Mouse (Mus musculus) midbrain, embryonic 10.5 days (tissue): ENCODE results near the gene Rbms3. TPM values are rescaled to one million over a fixed set of nuclear protein-coding genes. Genes with fewer than 3 reads are reported as not detected.

ENCODE experiments used
- DNase-seq: peaks from one replicate; pipeline ENCODE4 v3.0.0-alpha.2; 2017; ENCODE audit warnings: low spot score
- H3K27ac ChIP-seq: fragments of 300-500 bp; sonication (generic); replicated peaks from 2 replicates; pipeline ENCODE4 v1.5.1; 2016; ENCODE audit warnings: mild to moderate bottlenecking
- H3K27me3 ChIP-seq: fragments of 300-500 bp; sonication (generic); 2 replicates; pipeline ENCODE4 v1.6.1; 2016; ENCODE audit warnings: low read depth, mild to moderate bottlenecking; ENCODE audit not compliant: poor library complexity, severe bottlenecking
- H3K36me3 ChIP-seq: fragments of 300-500 bp; sonication (generic); 2 replicates; pipeline ENCODE4 v1.6.1; 2016; ENCODE audit warnings: mild to moderate bottlenecking, moderate library complexity
- H3K4me1 ChIP-seq: fragments of 300-500 bp; sonication (generic); 2 replicates; pipeline ENCODE4 v1.6.1; 2016
- H3K4me3 ChIP-seq: fragments of 300-500 bp; sonication (generic); 2 replicates; pipeline ENCODE4 v1.5.1; 2016; ENCODE audit warnings: mild to moderate bottlenecking, moderate library complexity
- H3K9me3 ChIP-seq: fragments of 300-500 bp; sonication (generic); replicated peaks from 2 replicates; pipeline ENCODE4 v1.6.1; 2016; ENCODE audit warnings: mild to moderate bottlenecking
- WGBS: fragments of 180-500 bp; shearing (Covaris S2); methylation state at CpG from one replicate; pipeline ENCODE4 v1.1.7; 2016; 5-methylcytosine and 5-hydroxymethylcytosine counted together
- polyA plus RNA-seq: library from polyadenylated mRNA; unstranded; fragments of >200 nt; fragmentation: Nextera tagmentation; extraction: Ambion mirVana; gene quantifications from 2 replicates; pipeline ENCODE4 v1.2.1, GENCODE M21; 2016

Gene Rbms3
- polyA plus RNA-seq, 1 experiment from 2014 or later: 11.4 TPM

DNA sequence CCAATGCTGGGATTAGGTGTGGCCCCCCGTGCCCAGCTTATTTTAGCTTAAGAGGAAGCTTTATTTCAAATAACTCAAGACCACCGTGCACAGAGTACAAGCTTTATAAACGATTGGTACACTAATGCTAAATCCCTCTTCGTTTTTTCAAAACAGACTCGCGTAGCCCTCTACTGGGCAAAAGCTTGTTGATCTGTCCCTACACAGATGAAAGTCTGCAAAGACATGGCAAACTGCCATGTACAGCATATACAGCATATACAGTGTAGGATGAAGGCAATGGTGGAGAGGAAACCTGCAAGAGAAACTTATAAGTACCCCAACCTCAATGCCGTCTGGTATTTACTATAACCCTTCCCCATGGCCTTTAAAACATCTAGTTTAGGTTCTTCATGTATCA is 46.1 kb downstream of the Rbms3 start:
- peaks cover 6% of the 10 kb centered on the region; the same call in 1 of the 2 replicates for H3K9me3 ChIP-seq
- no peaks in the 10 kb centered on the region for H3K27me3 ChIP-seq
- no peaks in the 10 kb centered on the region for H3K4me1 ChIP-seq
- H3K36me3 ChIP-seq: no peaks in the 10 kb centered on the region
- no peak overlapping the region for H3K4me3 ChIP-seq
- 84% methylated on average over 7 of the region's 7 CpGs for WGBS
- DNase-seq: no peak
- H3K27ac ChIP-seq: no peak overlapping the region

DNA sequence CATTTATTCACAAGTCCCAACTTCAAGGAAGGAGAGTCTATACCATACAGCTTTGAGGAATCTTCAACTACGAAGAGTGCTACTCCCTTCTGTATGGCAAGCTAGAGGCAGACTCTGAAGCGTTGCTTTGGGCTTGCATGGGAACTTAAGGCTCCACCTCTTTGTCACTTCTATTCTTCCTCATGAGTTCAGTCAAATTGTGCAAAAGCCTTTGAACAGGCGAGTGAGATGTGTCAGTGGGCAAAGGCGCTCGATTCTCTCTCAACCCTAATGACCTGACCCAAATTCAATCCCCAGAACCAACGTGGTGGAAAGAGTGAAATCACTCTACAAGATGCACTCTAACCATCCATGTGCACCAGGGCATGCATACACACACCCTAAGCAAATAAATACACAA is 47.1 kb downstream of the Rbms3 start:
- no peak overlapping the region for H3K4me3 ChIP-seq
- 69% methylated on average over 6 of the region's 6 CpGs for WGBS
- peaks cover 6% of the 10 kb centered on the region; the same call in 1 of the 2 replicates for H3K9me3 ChIP-seq

DNA sequence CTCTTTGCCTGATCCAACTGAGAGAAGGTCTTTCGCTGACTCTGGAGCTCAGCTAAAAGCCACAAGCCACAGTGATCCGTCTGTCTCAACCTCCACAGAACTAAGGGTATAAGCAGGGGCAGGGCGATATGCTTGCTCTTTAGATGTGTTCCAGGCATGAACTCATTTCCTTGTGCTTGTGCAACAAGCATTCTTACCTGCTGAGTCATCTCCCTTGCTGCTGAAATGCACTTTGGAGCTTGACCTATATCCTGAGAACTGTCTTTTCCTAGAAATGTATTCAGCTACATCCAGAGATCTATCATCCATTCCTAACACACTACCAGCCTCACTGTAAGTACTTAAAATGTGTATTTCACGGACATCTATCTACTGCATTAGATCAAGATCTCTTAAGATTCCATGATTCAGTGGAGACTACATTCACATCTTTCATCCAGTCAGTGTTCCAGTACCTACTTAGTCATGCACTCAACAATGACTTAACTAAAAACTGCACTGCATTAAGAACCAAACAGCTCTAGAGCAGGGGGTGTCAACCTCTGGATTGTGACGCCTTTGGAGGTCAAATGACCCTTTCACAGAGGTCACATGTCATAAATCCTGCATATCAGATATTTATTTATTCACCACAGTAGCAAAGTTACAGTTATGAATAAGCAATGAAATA is 58.4 kb downstream of the Rbms3 start:
- no peak overlapping the region for H3K4me3 ChIP-seq
- no peak for DNase-seq
- WGBS: 86% methylated on average over 5 of the region's 5 CpGs

More for the DNA sequence above, 47.1 kb downstream of the Rbms3 start:
- Histone ChIP-seq H3K27ac (no peak overlapping the region), H3K36me3 (no peaks in the 10 kb centered on the region), H3K4me1 (no peaks in the 10 kb centered on the region), H3K27me3 (no peaks in the 10 kb centered on the region)
- DNase-seq: no peak

DNA sequence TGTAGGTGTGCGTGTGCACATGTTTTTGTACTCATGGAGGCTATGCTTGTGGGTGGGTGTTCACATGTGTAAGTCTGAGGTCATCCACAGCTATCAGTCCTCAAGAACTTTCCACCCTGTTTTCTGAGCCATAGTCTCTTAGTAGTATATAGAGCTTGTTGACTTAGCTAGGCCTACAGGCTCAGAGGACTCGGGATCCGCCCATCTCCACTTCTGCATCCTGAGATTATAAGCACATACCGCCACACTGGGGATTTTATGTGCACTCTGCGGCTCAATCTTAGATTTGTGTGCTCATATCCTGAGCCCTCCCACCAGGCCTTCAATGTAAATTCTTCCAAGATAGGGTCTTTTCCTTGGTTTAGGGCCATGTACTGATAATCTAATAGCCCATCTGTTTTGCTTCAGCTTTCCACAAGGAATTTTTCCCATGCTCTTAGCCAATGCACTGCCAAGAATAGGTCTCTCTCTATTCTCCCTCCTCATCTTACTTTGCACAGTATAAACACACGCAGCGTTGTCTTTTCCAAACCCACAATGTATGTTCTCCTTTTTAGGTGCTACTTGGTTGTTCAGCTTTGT is 59.4 kb downstream of the Rbms3 start:
- H3K27ac ChIP-seq: no peak overlapping the region
- 92% methylated on average over 7 of the region's 7 CpGs for WGBS
- H3K36me3 ChIP-seq: no peaks in the 10 kb centered on the region
- DNase-seq: no peak
- H3K27me3 ChIP-seq: no peaks in the 10 kb centered on the region
- H3K4me1 ChIP-seq: no peaks in the 10 kb centered on the region
- no peaks in the 10 kb centered on the region for H3K9me3 ChIP-seq
- H3K4me3 ChIP-seq: no peak overlapping the region

More for the DNA sequence above, 58.4 kb downstream of the Rbms3 start:
- H3K27ac ChIP-seq: no peak overlapping the region
- no peaks in the 10 kb centered on the region for H3K9me3 ChIP-seq
- H3K4me1 ChIP-seq: no peaks in the 10 kb centered on the region
- H3K27me3 ChIP-seq: no peaks in the 10 kb centered on the region
- no peaks in the 10 kb centered on the region for H3K36me3 ChIP-seq

DNA sequence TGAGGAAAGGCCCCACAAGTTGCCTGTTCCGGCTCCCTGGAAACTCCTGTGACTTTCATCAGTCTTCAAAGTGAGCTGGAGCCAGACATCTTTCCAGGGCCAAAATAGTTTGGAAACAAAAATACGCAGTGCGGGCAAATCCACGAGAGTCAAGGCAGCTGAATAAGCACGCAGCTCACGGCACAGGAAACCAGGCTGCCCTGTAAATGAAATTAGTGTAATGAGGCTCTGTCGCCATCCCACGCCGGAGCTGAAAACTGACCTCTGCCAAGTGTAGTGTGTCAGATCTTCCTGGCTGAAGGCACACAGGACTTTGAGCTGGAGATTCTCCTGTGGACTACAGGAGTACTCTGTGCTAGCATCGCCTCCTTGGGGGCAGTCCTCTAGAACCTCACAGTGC is 63.4 kb downstream of the Rbms3 start:
- WGBS: 77% methylated on average over 10 of the region's 10 CpGs
- Histone ChIP-seq H3K4me1 (no peaks in the 10 kb centered on the region), H3K4me3 (no peak overlapping the region), H3K27me3 (no peaks in the 10 kb centered on the region), H3K9me3 (no peaks in the 10 kb centered on the region), H3K36me3 (no peaks in the 10 kb centered on the region), H3K27ac (no peak overlapping the region)
- DNase-seq: no peak

DNA sequence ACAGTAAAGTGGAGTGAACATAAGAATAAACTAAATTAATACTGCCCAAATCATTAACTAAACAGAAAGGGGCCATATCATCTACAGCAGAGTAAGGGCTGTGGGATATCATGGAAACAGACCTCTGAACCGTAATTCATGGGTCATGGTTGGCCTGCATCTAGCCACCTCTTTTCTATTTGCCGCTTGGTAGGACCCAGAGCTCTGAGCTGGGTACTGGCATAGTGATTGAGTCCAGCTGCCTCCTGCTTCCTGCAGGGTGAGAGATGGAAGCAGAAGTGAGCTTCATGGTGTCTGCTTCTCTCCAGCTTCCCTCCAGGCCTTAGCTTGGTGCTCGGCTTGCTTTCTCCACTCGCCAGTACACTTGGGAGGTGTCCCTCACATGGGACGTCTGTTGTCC is 71.2 kb downstream of the Rbms3 start:
- Histone ChIP-seq H3K4me3 (no peak overlapping the region), H3K9me3 (no peaks in the 10 kb centered on the region), H3K36me3 (no peaks in the 10 kb centered on the region), H3K27ac (no peak overlapping the region), H3K27me3 (no peaks in the 10 kb centered on the region), H3K4me1 (peaks cover 10% of the 10 kb centered on the region)
- no peak for DNase-seq
- WGBS: 90% methylated on average over 5 of the region's 5 CpGs

DNA sequence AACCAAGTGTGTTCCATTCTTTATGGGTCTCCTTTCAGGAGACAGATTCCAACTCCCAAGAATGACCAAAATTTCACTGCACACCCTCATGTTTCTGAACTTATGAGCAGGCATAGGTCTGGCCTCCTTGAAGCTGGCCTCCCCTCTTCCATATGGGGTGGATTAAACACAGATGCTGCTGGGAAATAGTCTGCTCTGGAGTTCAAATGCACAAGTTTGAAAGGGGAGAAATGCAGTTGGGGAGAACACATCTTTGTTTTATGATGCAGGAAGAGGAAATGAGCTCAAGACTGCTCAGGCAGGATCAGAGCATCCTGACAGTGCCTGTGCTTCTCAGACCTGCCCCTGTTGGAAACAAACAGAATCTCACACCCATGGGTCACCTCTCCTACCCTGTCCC is 75.4 kb downstream of the Rbms3 start:
- no peak overlapping the region for H3K27ac ChIP-seq
- no peaks in the 10 kb centered on the region for H3K36me3 ChIP-seq
- peaks cover 10% of the 10 kb centered on the region for H3K4me1 ChIP-seq
- no peak overlapping the region for H3K4me3 ChIP-seq
- DNase-seq: no peak
- no peaks in the 10 kb centered on the region for H3K9me3 ChIP-seq
- H3K27me3 ChIP-seq: no peaks in the 10 kb centered on the region

DNA sequence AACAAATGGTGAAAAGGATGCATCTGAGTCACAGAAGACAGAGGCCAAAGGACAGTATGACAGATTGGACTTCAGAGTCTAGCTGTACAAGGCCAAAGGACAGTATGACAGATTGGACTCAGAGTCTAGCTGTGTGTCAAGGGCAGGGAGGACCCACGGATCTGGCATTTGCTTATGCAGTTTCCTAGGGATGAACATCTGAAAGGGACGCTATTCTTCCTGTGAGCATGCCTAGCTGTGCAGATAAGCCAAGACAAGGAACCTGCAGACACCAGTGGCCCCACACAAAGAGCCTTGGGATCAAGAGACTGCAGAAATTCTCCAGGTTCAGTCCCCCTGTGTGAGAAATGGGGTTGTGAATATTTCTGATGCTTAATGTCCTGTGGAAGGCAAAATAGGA is 100.4 kb downstream of the Rbms3 start:
- Histone ChIP-seq H3K9me3 (no peaks in the 10 kb centered on the region), H3K4me3 (no peak overlapping the region), H3K4me1 (no peaks in the 10 kb centered on the region), H3K27me3 (no peaks in the 10 kb centered on the region), H3K27ac (no peak overlapping the region), H3K36me3 (no peaks in the 10 kb centered on the region)
- DNase-seq: no peak
- WGBS: 88% methylated on average over 2 of the region's 2 CpGs

DNA sequence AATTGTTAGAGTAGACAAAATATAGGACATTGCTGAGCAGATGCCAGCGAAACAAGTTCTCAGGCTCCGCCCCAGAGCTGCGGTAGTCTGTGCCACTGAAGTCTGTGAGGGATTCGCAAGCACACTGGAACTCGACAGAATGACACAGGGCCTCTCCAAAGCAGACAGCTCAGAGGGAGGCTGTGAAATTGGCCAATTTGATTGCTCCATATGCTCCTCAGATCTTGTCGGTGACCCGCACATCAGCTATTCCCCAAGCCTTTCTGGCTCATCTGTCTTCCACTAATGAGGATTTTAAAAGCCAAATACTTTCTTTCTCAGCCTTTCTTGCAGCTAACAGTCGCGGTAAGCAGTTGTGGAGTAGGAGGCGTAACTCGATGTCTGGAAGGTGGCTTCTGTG is 120.8 kb downstream of the Rbms3 start:
- Histone ChIP-seq H3K4me3 (no peak overlapping the region), H3K27me3 (no peaks in the 10 kb centered on the region), H3K27ac (no peak overlapping the region), H3K36me3 (no peaks in the 10 kb centered on the region), H3K4me1 (no peaks in the 10 kb centered on the region), H3K9me3 (no peaks in the 10 kb centered on the region)
- no peak for DNase-seq
- 89% methylated on average over 11 of the region's 11 CpGs for WGBS

DNA sequence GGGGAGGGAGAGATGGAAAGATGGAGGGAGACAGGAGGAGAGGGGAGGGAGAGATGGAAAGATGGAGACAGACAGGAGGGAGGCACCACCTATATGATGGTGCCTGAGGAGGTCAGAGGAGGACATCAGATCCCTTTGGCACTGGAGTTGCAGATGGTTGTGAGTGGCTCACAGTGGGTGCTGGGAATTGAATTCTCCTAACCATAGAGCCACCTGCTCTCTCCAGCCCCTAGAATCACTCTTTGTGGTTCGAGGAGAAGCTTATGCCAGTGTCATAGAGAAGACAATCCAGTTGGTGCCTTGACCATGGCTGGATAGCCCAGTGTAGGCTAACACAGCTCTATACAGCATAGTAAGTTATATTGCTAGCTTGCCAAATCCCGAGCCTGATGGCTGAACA is 137.8 kb downstream of the Rbms3 start:
- H3K4me3 ChIP-seq: no peak overlapping the region
- no peaks in the 10 kb centered on the region for H3K27me3 ChIP-seq
- H3K4me1 ChIP-seq: no peaks in the 10 kb centered on the region
- WGBS: 81% methylated on average over 2 of the region's 2 CpGs
- no peak overlapping the region for H3K27ac ChIP-seq
- no peaks in the 10 kb centered on the region for H3K36me3 ChIP-seq
- H3K9me3 ChIP-seq: no peaks in the 10 kb centered on the region
- DNase-seq: no peak

DNA sequence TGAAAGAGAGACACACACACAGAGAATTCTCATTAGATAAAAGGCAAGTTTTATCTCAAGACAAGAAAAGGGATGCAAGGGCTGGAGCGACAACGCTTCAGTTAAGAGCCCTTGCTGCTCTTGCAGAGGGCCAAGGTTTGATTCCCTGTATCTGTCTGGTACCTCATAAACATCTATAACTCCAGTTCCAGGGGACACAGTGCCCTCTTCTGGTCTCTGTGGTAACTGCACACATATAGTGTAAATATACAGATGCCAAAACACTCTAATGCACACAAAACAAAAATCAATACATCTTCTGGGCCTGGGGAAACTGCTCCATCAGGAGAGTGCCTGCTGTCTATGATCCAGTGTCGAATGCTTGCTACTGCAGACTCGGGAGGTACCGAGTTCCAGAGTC is 145.3 kb downstream of the Rbms3 start:
- Histone ChIP-seq H3K4me3 (no peak overlapping the region), H3K36me3 (no peaks in the 10 kb centered on the region), H3K9me3 (no peaks in the 10 kb centered on the region), H3K4me1 (no peaks in the 10 kb centered on the region), H3K27me3 (no peaks in the 10 kb centered on the region), H3K27ac (no peak overlapping the region)
- DNase-seq: no peak
- WGBS: 88% methylated on average over 5 of the region's 5 CpGs

DNA sequence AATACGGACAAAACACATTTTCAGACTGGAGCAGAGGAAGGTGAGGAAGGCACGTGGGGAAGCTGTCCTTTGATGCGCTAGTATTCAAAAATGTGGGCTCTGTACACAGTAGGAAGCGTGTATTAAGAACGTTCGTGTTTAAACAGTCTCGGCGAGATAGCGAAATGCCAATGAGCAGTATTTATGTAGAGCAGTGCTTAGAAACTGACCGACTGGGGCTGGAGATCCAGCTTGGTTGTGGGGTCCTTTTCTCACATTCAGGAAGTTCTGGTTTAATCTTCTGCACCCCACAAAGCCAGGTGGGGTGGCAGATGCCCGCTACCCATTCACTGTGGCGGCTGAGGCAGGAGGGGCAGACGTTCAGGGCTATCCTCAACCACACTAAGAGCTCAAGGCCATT is 153.0 kb downstream of the Rbms3 start:
- H3K27ac ChIP-seq: no peak overlapping the region
- DNase-seq: no peak
- H3K36me3 ChIP-seq: no peaks in the 10 kb centered on the region
- H3K4me3 ChIP-seq: no peak overlapping the region
- H3K4me1 ChIP-seq: peaks cover 14% of the 10 kb centered on the region
- H3K9me3 ChIP-seq: no peaks in the 10 kb centered on the region
- 80% methylated on average over 13 of the region's 13 CpGs for WGBS
- H3K27me3 ChIP-seq: no peaks in the 10 kb centered on the region

DNA sequence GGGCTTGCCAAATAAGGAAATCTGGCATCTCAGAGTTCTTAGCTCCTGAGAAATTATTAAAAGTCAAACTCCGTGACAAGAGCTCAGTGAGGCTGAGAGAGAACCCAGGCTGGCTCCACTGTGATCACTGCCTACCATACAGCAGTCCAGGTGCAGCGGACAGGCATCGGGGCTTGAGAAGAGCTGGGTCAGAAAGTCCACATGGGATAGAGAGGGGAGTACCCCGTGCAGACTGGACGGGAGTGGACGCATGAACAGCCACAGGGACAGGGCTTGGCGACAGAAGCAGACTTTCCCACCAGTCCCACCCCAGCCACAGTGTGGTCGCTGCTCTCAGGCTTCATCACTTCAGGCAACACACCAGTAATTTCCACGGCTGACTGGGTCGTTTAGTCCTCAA is 176.9 kb downstream of the Rbms3 start:
- Histone ChIP-seq H3K4me1 (peaks cover 4% of the 10 kb centered on the region; the same call in 1 of the 2 replicates), H3K36me3 (no peaks in the 10 kb centered on the region), H3K4me3 (no peak overlapping the region), H3K27ac (no peak overlapping the region; the same call in 1 of the 2 replicates), H3K27me3 (no peaks in the 10 kb centered on the region), H3K9me3 (no peaks in the 10 kb centered on the region)
- DNase-seq: no peak
- 74% methylated on average over 10 of the region's 10 CpGs for WGBS
